Mouse (Mus musculus) liver, postnatal 0 days (tissue): ENCODE measurements around the gene Popdc2.

ENCODE experiments used
- CTCF ChIP-seq: sonication (generic); IDR thresholded peaks from 2 replicates; pipeline ENCODE4 v1.5.1; 2016; ENCODE audit warnings: antibody characterized with exemption, low read depth
- EP300 ChIP-seq: IDR thresholded peaks from 2 replicates; pipeline ENCODE4 v1.6.1; 2016; ENCODE audit warnings: antibody characterized with exemption, low read depth, mild to moderate bottlenecking

GRCm38 (mm10) chr16:38353642-38354041 lies 8.4 kb upstream of the Popdc2 start:
- TF ChIP-seq CTCF (no peak), EP300 (no peak)
